Mouse (Mus musculus) embryonic fibroblast, embryonic 13.5 days (primary cell): ENCODE data around the gene Hilpda.

Source experiments
- CTCF ChIP-seq: IDR thresholded peaks from 2 replicates; pipeline ENCODE4 v1.5.1; 2011; ENCODE audit warnings: mild to moderate bottlenecking, control low read depth, low read length, moderate library complexity, borderline replicate concordance; ENCODE audit not compliant: insufficient read depth
- POLR2A ChIP-seq: IDR thresholded peaks from 2 replicates; pipeline ENCODE4 v1.6.1; 2011; ENCODE audit warnings: low read depth, mild to moderate bottlenecking, control low read depth, low read length, moderate library complexity

DNA sequence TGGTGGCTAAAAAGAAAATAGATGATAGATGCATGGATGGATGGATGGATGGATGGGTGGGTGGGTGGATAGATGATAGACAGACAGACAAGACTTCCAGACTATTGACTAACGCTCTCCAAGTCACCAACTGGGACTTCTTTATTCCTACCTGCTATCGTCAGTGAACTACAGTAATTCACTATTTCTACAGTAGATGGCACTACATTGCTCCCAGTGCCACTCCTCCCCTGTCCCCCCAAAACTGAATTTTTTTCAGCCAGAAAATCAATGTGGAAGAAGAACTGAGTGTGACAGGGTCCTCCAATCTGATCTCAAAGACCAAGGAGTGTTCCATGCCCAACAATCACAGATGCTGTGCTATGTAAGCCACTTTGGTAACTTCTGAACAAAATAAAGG is 30.6 kb upstream of the Hilpda start:
- TF ChIP-seq CTCF: no peak
- TF ChIP-seq POLR2A: no peak
